Mouse (Mus musculus) layer of hippocampus, adult 2 months (tissue): ENCODE results near the gene Map4k4. TPM values are rescaled to one million over a fixed set of nuclear protein-coding genes. Genes with fewer than 3 reads are reported as not detected.
A peak's percentile ranks its signal among the peaks of the same experiment; 100 is the strongest.

Experiments used
- DNase-seq, 2 experiments: peaks; one replicate each; pipeline ENCODE4 v3.0.0; 2022; ENCODE audit warnings: low spot score in 2 of 2
- H3K27ac ChIP-seq: fragments of 200-600 bp; 2 replicates; pipeline ENCODE4 v1.8.1; 2022
- H3K4me3 ChIP-seq: fragments of 200-600 bp; 2 replicates; pipeline ENCODE4 v1.8.1; 2022; ENCODE audit warnings: mild to moderate bottlenecking
- CTCF ChIP-seq: fragments of 200-600 bp; conservative IDR thresholded peaks from 2 replicates; pipeline ENCODE4 v1.8.1; 2022; ENCODE audit warnings: antibody characterized with exemption, mild to moderate bottlenecking, moderate library complexity
- total RNA-seq, 2 experiments: library from RNA; stranded (reverse); gene quantifications; 2 replicates each; pipeline ENCODE4 v1.2.3; 2021

Gene Map4k4
- total RNA-seq, 2 experiments from 2014 or later = 134 to 145 TPM

GRCm38 (mm10) chr1:39904720-39905119 is 4.0 kb downstream of the Map4k4 start:
- no peak for TF ChIP-seq CTCF
- DNase-seq = no peak
- 0 out of 2 replicates have a peak overlapping the region, but pooled peaks have one; percentile 13 for H3K4me3 ChIP-seq
- no peak overlapping the region for H3K27ac ChIP-seq

GRCm38 (mm10) chr1:39906921-39907320 is 6.2 kb downstream of the Map4k4 start:
- Histone ChIP-seq H3K4me3 (peak overlapping the region; percentile 15; the same call in 1 of the 2 replicates), H3K27ac (peak overlapping the region; percentile 58)
- no peak for DNase-seq
- TF ChIP-seq CTCF = no peak

GRCm38 (mm10) chr1:39908976-39909375 is 8.3 kb downstream of the Map4k4 start:
- no peak for DNase-seq
- TF ChIP-seq CTCF = no peak
- Histone ChIP-seq H3K4me3 (no peak overlapping the region), H3K27ac (peak overlapping the region; percentile 36; the same call in 1 of the 2 replicates)

- Histone ChIP-seq H3K4me3 (no peak overlapping the region), H3K27ac (no peak overlapping the region; the same call in 1 of the 2 replicates)
- peak; percentile 93 for TF ChIP-seq CTCF
- DNase-seq = peak; percentile 49 to 57
Measured at GRCm38 (mm10) chr1:39911446-39911845, 10.7 kb downstream of the Map4k4 start.

GRCm38 (mm10) chr1:39913256-39913655 is 12.5 kb downstream of the Map4k4 start:
- DNase-seq = no peak
- Histone ChIP-seq H3K4me3 (no peak overlapping the region), H3K27ac (peak overlapping the region; percentile 72)
- TF ChIP-seq CTCF = no peak

- no peak for TF ChIP-seq CTCF
- peak overlapping the region; percentile 21; the same call in 1 of the 2 replicates for H3K27ac ChIP-seq
- no peak for DNase-seq
- no peak overlapping the region for H3K4me3 ChIP-seq
Measured at GRCm38 (mm10) chr1:39916144-39916543, 15.4 kb downstream of the Map4k4 start.

GRCm38 (mm10) chr1:39917855-39918516 is 17.3 kb downstream of the Map4k4 start:
- H3K27ac ChIP-seq = peak overlapping the region; percentile 54
- H3K4me3 ChIP-seq = no peak overlapping the region
- TF ChIP-seq CTCF = no peak
- DNase-seq = no peak

GRCm38 (mm10) chr1:39918517-39919115 is 17.9 kb downstream of the Map4k4 start:
- Histone ChIP-seq H3K27ac (peak overlapping the region; percentile 54), H3K4me3 (no peak overlapping the region)
- TF ChIP-seq CTCF = no peak
- no peak for DNase-seq

- peak overlapping the region; percentile 72; the same call in 1 of the 2 replicates for H3K27ac ChIP-seq
- no peak for TF ChIP-seq CTCF
- no peak for DNase-seq
- H3K4me3 ChIP-seq = no peak overlapping the region
Measured at GRCm38 (mm10) chr1:39920616-39921015, 19.9 kb downstream of the Map4k4 start.

- H3K27ac ChIP-seq = peak overlapping the region; percentile 72
- no peak for TF ChIP-seq CTCF
- H3K4me3 ChIP-seq = no peak overlapping the region
- DNase-seq = no peak
Measured at GRCm38 (mm10) chr1:39921996-39922395, 21.3 kb downstream of the Map4k4 start.

- Histone ChIP-seq H3K4me3 (no peak overlapping the region; the same call in 1 of the 2 replicates), H3K27ac (peak overlapping the region; percentile 72)
- no peak for DNase-seq
- TF ChIP-seq CTCF = no peak
Measured at GRCm38 (mm10) chr1:39922714-39923113, 22.0 kb downstream of the Map4k4 start.

- H3K4me3 ChIP-seq = no peak overlapping the region; the same call in 1 of the 2 replicates
- no peak for DNase-seq
- no peak; the same call in 1 of the 2 replicates for TF ChIP-seq CTCF
- H3K27ac ChIP-seq = peak overlapping the region; percentile 72
Measured at GRCm38 (mm10) chr1:39923395-39924337, 23.0 kb downstream of the Map4k4 start.

- Histone ChIP-seq H3K27ac (peak overlapping the region; percentile 51), H3K4me3 (no peak overlapping the region)
- DNase-seq = no peak
- no peak for TF ChIP-seq CTCF
Measured at GRCm38 (mm10) chr1:39931055-39931454, 30.3 kb downstream of the Map4k4 start.
